Mouse (Mus musculus) kidney, adult 2 months (tissue): ENCODE measurements at regions not wholly inside any gene's neighbourhood (a gene's known extent, or its start where the extent isn't known, plus 50 kb on each side); places are given as distances from the start of the nearest gene placed in this dataset.

Experiments
- DNase-seq: peaks from one replicate; pipeline ENCODE4 v3.0.0; 2021
- H3K27ac ChIP-seq: fragments of 200-500 bp; 2 replicates; pipeline ENCODE4 v1.5.1; 2012; ENCODE audit warnings: low read depth, low read length, control low read depth, inconsistent platforms; ENCODE audit not compliant: insufficient read depth
- H3K27me3 ChIP-seq: fragments of 200-500 bp; replicated peaks from 2 replicates; pipeline ENCODE4 v1.6.1; 2012; ENCODE audit warnings: mild to moderate bottlenecking, moderate library complexity, low read length, inconsistent platforms; ENCODE audit not compliant: control insufficient read depth, insufficient read depth
- H3K36me3 ChIP-seq: fragments of 200-500 bp; 2 replicates; pipeline ENCODE4 v1.6.1; 2012; ENCODE audit warnings: mild to moderate bottlenecking, moderate library complexity, low read length, inconsistent platforms; ENCODE audit not compliant: control insufficient read depth, insufficient read depth
- H3K4me1 ChIP-seq: fragments of 200-500 bp; 2 replicates; pipeline ENCODE4 v1.6.1; 2011; ENCODE audit warnings: low read length; ENCODE audit not compliant: control insufficient read depth, insufficient read depth
- H3K4me3 ChIP-seq: fragments of 200-500 bp; 2 replicates; pipeline ENCODE4 v1.5.1; 2011; ENCODE audit warnings: mild to moderate bottlenecking, low read depth, low read length, control low read depth; ENCODE audit not compliant: insufficient read depth
- CTCF ChIP-seq: fragments of 200-500 bp; conservative IDR thresholded peaks from 2 replicates; pipeline ENCODE4 v1.5.1; 2011; ENCODE audit warnings: low read depth, mild to moderate bottlenecking, control low read depth, low read length, moderate library complexity, mixed read lengths; ENCODE audit not compliant: insufficient read depth, insufficient read length
- POLR2A ChIP-seq: fragments of 200-500 bp; IDR thresholded peaks from one replicate; pipeline ENCODE4 v1.6.1; 2011; ENCODE audit warnings: low read depth, low read length, control low read depth
- WGBS: fragments of 180-500 bp; shearing (Covaris S2); methylation state at CpG from one replicate; pipeline ENCODE4 v1.1.7; 2018; 5-methylcytosine and 5-hydroxymethylcytosine counted together

- Histone ChIP-seq H3K27me3 (no peaks in the 10 kb centered on the region), H3K27ac (no peak overlapping the region), H3K36me3 (no peaks in the 10 kb centered on the region), H3K4me1 (no peaks in the 10 kb centered on the region), H3K4me3 (no peak overlapping the region)
- DNase-seq: no peak
- WGBS: 65% methylated on average over 8 of the region's 8 CpGs
- TF ChIP-seq CTCF (no peak), POLR2A (no peak)
These were observed 73.1 kb upstream of the Ppp1r12a start for GRCm38 (mm10) chr10:108088883-108089282.

GRCm38 (mm10) chr10:108088209-108088608, 73.8 kb upstream of the Ppp1r12a start:
- Histone ChIP-seq H3K4me3 (no peak overlapping the region), H3K27ac (no peak overlapping the region), H3K27me3 (no peaks in the 10 kb centered on the region), H3K4me1 (no peaks in the 10 kb centered on the region), H3K36me3 (no peaks in the 10 kb centered on the region)
- whole genome bisulfite sequencing: 89% methylated on average over 7 of the region's 7 CpGs
- TF ChIP-seq CTCF: no peak
- TF ChIP-seq POLR2A: no peak
- DNase-seq: no peak

- H3K4me3 ChIP-seq: no peak overlapping the region
- no peaks in the 10 kb centered on the region for H3K4me1 ChIP-seq
- DNase-seq: no peak
- no peaks in the 10 kb centered on the region for H3K27me3 ChIP-seq
- H3K27ac ChIP-seq: no peak overlapping the region
- no peak for TF ChIP-seq CTCF
- TF ChIP-seq POLR2A: no peak
- H3K36me3 ChIP-seq: no peaks in the 10 kb centered on the region
These were observed 78.8 kb upstream of the Ppp1r12a start for GRCm38 (mm10) chr10:108083220-108083619.

GRCm38 (mm10) chr10:108075144-108075543, 86.8 kb upstream of the Ppp1r12a start:
- Histone ChIP-seq H3K4me1 (no peaks in the 10 kb centered on the region), H3K4me3 (no peak overlapping the region), H3K27ac (no peak overlapping the region), H3K27me3 (no peaks in the 10 kb centered on the region), H3K36me3 (no peaks in the 10 kb centered on the region)
- TF ChIP-seq CTCF (no peak), POLR2A (no peak)
- no peak for DNase-seq
- 55% methylated on average over 5 of the region's 5 CpGs for WGBS

- no peak for TF ChIP-seq CTCF
- no peak for TF ChIP-seq POLR2A
- DNase-seq: no peak
These were observed 88.2 kb upstream of the Ppp1r12a start for GRCm38 (mm10) chr10:108073828-108074227.

GRCm38 (mm10) chr10:108072211-108072610, 89.8 kb upstream of the Ppp1r12a start:
- Histone ChIP-seq H3K27ac (no peak overlapping the region), H3K4me3 (no peak overlapping the region), H3K36me3 (no peaks in the 10 kb centered on the region), H3K4me1 (peaks cover 9% of the 10 kb centered on the region; the same call in 1 of the 2 replicates), H3K27me3 (no peaks in the 10 kb centered on the region)
- TF ChIP-seq POLR2A: no peak
- TF ChIP-seq CTCF: no peak
- DNase-seq: no peak
- 79% methylated on average over 1 of the region's 1 CpGs for WGBS

More at GRCm38 (mm10) chr10:108073828-108074227, 88.2 kb upstream of the Ppp1r12a start:
- Histone ChIP-seq H3K4me3 (no peak overlapping the region), H3K4me1 (no peaks in the 10 kb centered on the region), H3K36me3 (no peaks in the 10 kb centered on the region), H3K27me3 (no peaks in the 10 kb centered on the region), H3K27ac (no peak overlapping the region)
- WGBS: 77% methylated on average over 4 of the region's 4 CpGs

GRCm38 (mm10) chr10:108071424-108071823, 90.6 kb upstream of the Ppp1r12a start:
- Histone ChIP-seq H3K27me3 (no peaks in the 10 kb centered on the region), H3K4me3 (no peak overlapping the region), H3K36me3 (no peaks in the 10 kb centered on the region), H3K4me1 (peaks cover 17% of the 10 kb centered on the region; the same call in 1 of the 2 replicates), H3K27ac (no peak overlapping the region)
- TF ChIP-seq CTCF: no peak
- TF ChIP-seq POLR2A: no peak
- no peak for DNase-seq
- 54% methylated on average over 2 of the region's 2 CpGs for WGBS

- no peaks in the 10 kb centered on the region for H3K36me3 ChIP-seq
- no peak for TF ChIP-seq POLR2A
- TF ChIP-seq CTCF: no peak; the same call in 1 of the 2 replicates
- WGBS: 36% methylated on average over 10 of the region's 10 CpGs
- H3K4me1 ChIP-seq: peaks cover 20% of the 10 kb centered on the region; the same call in 1 of the 2 replicates
- H3K27ac ChIP-seq: no peak overlapping the region
- no peak overlapping the region for H3K4me3 ChIP-seq
- DNase-seq: peak; percentile 84
- H3K27me3 ChIP-seq: no peaks in the 10 kb centered on the region
These were observed 94.3 kb upstream of the Ppp1r12a start for GRCm38 (mm10) chr10:108067723-108068122.
